Mouse (Mus musculus): ENCODE measurements around the gene Arhgap45. TPM values are rescaled to one million over a fixed set of nuclear protein-coding genes. Genes with fewer than 3 reads are reported as not detected.

The Arhgap45 gene
- total RNA-seq, 2 experiments from 2014 or later = 3.6 to 4.0 TPM

DNA sequence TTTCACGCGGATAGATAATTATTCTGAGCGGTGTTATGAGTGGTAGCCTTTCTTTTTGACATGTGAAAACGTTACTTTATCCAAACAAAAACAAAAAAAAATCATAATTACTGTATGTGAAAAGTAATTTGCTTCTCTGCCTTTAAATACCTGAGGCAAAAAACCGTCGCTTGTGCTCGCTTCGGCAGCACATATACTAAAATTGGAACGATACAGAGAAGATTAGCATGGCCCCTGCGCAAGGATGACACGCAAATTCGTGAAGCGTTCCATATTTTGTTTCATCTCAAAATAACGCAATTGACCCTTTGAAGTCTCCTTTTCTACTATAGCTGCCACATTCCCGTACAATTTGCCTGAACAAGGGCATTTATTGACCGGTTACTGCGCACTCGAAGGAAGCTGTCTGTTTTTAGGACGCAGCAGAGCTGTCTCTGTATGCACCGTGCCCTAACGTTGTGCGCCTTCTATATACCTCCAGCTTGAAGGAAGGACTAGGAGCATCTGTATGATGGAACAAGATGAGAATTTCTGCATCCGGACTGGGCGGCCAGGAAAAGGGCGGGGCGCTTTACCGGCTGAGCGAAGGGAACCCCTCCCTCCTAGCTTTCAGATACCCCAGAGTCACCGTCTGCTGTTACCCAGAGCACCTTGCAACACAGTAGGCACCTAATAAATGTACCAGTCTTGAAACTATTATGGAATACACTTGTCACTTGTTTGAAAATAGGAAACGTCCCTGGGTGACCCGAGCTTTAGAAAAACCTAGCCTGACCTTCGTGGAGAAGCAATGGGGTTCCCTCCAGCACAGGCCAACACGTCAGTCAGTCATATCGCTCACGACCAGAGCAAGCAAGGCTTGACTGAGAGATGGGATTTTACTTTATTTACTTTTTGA is 30.9 kb upstream of the Arhgap45 start:
- intact Hi-C loops (cut with DNase I) = loop anchor here (2.0 to 5.0 kb wide), 4 partner anchors 53 to 153 kb away; partner anchors contain the start of genes Atp5d, Polr2e and Stk11

DNA sequence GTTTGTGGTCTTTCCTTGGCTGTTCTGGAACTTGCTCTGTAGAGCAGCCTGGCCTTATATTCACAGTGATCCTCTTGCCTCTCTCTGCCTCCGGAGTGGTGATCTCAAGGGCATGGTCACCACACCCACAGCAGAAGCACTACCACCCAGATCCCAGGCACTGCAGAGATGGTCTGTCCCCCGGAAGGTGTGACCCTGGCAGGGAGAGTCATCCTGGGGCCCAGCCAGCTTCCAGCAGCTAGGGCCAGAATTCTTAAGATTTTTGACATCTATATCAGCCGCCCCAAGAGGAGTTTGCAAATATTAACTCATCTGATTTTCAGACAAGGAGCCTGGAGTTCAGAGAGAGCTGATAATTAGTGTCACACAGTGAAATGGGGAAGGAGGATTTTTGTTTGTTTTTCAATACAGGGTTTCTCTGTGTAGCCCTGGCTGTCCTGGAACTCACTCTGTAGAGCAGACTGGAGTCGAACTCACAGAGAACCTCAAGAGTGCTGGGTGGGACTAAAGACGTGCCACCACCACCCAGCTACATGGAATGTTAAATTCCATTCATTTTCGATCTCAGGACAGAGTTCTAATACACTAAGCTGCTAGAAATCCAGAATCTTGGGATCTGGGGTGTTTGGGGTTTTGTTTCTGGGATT is 30.1 kb upstream of the Arhgap45 start:
- no peak for DNase-seq (ENCODE audit: low spot score in 2 of 2)
- intact Hi-C loops (cut with DNase I) = loop anchor here (5.0 kb wide), 1 partner anchor 66 kb away; no protein-coding TSS in a partner anchor

More for the DNA sequence above, 30.9 kb upstream of the Arhgap45 start:
- DNase-seq (ENCODE audit: low spot score in 2 of 2) = peak; percentile 71 to 81

DNA sequence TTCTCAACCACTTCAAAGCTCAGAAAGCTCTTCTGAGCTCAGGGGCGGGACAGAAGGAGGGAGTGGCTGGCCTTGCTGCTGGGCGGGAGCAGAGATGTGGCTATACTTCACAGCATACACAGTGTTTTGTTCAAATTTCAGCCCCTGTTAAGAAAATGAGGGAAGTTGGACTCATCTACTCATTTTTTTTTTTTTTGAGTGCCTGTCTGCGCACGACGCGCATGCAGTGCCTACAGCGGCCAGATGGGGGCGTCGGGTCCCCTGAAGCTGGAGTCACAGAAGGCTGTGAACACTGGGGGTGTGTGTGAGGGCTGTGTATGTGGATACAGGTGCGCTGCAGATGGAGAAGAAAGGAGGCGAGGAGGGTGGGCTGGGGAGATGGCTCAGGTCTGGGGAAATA is 29.5 kb upstream of the Arhgap45 start:
- DNase-seq (ENCODE audit: low spot score in 2 of 2) = peak; percentile 75 to 83
- intact Hi-C loops (cut with DNase I) = loop anchor here (5.0 kb wide), 1 partner anchor 65 kb away; no protein-coding TSS in a partner anchor

DNA sequence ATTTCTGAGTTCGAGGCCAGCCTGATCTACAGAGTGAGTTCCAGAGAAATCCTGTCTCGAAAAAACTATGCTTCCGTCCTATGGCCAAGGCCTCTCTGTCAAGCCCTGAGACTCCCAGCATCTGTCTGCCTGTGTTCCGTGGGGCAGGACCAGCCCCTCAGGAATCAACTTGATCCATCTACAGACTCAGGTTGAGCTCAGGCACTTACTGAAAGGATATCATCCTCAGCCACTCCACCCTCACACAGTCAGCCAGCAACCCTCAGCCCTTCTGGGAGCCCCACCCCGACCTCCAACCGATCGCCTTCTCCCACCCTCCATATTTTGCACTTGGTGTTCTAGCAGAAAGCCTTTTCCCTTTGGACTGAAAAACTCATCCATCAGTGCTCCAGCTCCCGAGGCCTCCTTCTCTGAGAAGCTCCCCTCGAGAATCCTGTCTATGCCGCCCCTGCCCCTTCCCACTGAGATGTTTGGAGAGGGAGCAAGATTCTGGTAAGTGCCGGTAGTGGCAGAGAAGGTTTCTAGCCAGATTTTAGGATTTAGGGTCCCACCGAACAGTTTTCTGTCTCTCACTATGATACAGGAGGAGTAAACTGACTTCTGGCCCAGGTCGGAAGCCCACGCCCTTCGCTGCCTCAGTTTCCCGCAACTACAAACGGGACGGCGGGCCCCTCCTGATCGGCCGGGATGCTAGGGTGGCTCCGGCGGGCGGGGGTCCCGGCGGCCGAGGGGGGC is 28.5 kb upstream of the Arhgap45 start:
- intact Hi-C loops (cut with DNase I) = loop anchor here (5.0 kb wide), 1 partner anchor 64 kb away; no protein-coding TSS in a partner anchor
- DNase-seq (ENCODE audit: low spot score in 2 of 2) = no peak

DNA sequence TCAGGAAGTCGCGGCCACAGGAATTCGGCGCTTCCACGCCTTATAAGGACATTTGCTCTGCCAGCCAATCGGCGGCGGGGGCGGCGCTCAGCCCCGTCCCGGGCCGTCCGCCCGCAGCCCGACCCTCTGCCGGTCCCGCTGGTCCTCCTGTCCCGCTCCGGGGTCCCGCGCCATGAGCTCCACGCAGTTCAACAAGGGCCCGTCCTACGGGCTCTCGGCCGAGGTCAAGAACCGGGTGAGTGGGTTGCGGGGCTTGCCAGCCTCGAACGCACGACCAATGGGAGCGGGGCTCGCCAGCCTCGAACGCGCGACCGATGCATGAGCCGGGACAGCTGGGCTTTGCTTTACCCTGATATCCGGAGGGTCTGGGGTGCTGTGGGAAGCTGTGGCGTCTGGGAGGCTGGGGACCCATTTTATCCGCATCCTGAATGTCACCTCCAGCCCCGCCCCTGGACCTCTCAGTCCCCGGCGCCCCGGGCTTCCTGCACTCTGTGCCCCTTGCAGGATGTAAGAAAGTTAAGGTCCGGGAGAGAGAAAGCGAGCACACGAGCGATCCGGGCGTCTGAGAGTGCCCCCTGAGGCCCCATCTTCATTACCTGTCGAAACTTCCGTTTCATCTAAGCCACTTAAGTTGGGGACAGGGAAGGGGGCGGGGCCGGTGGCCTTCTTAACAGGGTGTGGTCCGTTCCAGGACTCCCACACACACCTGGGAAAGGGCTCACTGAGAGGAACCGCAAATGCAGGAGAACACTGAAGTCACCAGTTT is 27.8 kb upstream of the Arhgap45 start, which contains the start of gene Cnn2:
Gene Cnn2, plus strand, starts transcription at position 79 of the 766 bp plus-strand sequence.
- DNase-seq (ENCODE audit: low spot score in 2 of 2) = no peak
- intact Hi-C loops (cut with DNase I) = loop anchor here (5.0 kb wide), 1 partner anchor 64 kb away; no protein-coding TSS in a partner anchor

DNA sequence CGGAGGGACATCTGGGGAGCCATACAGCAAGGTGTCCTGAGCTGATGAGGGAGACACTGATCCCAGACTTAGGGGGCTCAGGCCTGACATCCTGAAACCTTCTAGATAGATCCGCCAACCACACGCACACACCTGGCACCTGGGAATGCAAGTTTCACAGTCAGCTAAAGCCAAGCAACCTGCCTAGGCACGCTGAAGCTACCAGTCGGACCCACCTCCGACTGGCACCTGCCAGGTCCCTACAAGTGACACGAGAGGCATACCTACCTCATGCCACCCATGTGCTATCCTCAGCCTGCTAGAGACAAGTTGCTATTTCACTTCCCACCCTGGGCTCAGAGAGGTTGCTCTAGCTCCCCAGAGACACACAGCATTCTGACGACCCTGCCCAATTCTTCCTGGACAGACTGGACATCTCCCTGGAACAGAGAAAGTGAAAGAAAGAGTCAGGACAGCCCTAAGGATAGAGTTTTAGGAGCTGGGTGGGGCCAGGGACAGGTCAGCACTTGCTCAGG is 27.1 kb upstream of the Arhgap45 start:
- intact Hi-C loops (cut with DNase I) = loop anchor here (5.0 kb wide), 1 partner anchor 63 kb away; no protein-coding TSS in a partner anchor
- no peak for DNase-seq (ENCODE audit: low spot score in 2 of 2)

DNA sequence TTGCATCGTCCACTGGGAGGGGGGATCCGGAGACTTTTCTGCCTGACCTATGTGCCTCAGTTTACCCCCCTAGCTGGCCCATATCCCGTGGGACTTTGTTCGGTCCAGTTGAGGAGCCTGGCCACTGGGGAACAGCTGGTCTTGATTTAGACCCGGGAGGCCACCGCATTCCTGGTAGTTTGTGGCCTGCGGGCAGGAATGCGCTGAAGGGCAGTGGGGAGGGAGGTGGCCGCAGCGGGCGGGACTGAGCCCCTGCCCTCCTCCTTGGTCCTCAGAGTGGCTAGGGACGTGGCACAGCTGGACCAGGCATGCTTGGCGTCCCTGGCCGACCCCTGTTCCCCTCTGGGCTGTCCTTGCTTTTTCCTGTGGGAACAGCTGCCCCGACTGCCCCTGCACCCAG is 26.6 kb upstream of the Arhgap45 start:
- DNase-seq (ENCODE audit: low spot score in 2 of 2) = no peak
- intact Hi-C loops (cut with DNase I) = loop anchor here (5.0 kb wide), 1 partner anchor 62 kb away; no protein-coding TSS in a partner anchor

DNA sequence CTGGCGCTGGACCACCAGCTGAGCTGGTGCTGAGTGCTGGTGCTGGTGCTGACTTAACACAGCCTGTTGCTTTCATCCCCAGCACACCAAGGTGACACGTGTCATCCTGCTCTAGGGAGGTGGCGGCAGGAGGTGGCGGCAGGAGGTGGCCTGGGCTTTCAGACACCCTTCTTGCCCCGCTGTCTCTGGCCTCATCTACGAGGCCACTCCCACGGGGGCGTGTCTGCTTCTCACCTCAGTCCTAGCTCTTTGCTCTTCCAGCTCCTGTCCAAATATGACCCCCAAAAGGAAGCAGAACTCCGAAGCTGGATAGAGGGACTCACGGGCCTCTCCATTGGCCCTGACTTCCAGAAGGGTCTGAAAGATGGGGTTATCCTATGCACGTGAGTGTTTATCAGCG is 25.4 kb upstream of the Arhgap45 start:
- no peak for DNase-seq (ENCODE audit: low spot score in 2 of 2)

DNA sequence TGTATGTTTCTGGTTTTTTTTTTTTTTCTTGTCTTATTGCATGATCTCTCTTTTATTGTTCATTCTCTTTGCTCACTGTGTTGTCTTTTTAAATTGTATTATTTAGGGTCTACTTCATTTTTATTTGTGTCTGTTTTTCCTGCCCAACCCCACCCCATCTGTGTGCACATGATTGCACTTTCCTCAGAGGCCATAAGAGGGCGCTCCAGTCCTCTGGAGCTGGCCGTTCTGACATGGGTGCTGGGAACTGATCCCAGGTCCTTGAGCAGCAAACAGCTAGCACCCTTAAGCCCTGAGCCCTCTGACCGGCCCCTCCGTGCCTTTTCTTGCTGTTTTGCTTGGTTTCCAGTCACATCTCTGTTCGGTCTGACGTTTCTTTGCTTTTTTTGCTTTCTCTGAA is 24.9 kb upstream of the Arhgap45 start:
- intact Hi-C loops (cut with DNase I) = no loop called here
- DNase-seq (ENCODE audit: low spot score in 2 of 2) = no peak

More for the DNA sequence above, 25.4 kb upstream of the Arhgap45 start:
- intact Hi-C loops (cut with DNase I) = no loop called here

DNA sequence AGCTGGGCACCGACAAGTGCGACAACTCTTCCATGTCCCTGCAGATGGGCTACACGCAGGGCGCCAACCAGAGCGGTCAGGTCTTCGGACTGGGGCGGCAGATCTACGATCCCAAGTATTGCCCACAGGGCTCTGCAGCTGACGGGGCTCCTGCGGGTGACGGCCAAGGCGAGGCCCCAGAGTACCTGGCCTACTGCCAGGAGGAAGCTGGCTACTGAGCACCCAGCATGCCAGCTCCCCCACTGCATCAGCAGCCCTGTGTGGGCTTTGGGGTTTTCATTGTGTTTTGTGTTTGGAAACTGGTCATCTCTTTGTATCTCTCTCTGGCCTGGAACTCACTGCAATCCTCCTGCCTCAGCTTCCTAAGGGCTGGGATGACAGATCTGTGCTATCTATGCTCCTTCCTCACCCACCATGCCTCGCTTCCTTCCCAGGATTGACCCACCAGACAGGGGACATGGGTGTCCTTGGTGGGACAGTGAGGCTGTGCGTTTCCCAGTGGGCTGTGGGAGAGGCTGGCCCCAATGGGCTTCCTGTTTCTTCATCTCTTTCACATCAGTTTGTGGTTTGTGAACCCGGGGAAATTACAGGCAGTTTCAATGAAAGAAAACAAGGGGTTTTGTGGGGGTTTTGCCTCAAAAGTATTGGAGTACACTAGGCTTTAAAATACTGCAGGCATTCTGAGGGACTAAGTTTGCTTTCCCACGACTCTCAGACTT is 21.9 kb upstream of the Arhgap45 start:
- intact Hi-C loops (cut with DNase I) = no loop called here
- DNase-seq (ENCODE audit: low spot score in 2 of 2) = no peak

DNA sequence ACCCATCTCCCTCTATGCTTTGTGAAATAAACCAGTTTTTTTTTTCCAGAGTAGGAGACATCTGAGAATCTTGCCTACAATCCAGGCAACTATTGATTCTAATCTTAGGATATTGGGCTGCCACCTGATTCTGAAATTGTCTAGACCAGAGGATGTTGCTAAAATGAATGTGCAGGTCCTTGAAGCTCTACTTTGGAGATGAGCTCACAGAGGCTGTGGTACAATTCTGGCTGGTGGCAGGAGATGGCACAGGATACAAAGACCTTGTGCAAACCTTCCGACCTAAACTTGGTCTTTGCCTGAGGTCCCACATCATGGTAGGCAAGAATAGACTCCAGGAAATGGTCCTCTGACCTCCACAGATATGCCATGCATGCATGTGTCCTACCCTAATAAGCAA is 20.8 kb upstream of the Arhgap45 start:
- intact Hi-C loops (cut with DNase I) = no loop called here
- DNase-seq (ENCODE audit: low spot score in 2 of 2) = no peak

DNA sequence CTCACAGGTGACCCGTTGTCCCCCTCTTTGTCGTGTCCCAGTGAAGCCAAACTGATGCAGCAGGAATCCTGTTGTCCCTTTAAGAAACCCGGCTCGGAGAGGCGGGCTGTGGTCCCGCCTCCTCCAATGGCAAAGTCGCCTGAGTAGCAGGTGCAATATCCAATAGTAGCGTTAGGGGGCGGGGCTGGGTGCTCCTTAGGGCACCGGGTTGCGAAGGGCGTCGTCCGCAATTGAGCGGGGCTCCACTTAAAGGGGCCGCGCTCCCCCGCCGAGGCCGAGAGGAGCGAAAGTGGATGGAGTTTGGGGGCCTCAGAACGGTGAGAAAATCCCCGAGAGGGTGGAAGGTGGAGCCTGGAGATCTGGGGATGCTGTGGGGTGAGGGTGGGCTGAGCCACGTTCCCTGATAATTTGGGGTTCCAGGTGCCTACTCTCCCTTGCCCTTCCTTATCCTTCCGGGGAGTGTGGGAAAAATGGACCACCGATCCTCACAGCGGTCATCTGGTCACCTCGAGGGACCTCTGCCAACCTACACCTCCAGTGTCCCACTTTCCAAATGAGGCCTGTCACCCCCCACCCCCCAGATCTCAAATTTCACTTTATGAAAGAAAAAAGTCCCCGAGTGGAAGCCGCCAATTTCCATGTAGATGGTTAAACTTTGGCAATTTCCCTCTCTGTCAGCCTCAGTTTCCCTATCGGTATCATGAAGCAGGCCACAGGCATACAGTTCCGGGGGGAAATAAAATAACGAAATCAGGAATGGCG is 20.0 kb upstream of the Arhgap45 start, which contains the start of gene Abca7:
Gene Abca7, plus strand, starts transcription at position 223 of the 762 bp plus-strand sequence.
- peak; percentile 93 to 96 for DNase-seq (ENCODE audit: low spot score in 2 of 2)
- intact Hi-C loops (cut with DNase I) = no loop called here

DNA sequence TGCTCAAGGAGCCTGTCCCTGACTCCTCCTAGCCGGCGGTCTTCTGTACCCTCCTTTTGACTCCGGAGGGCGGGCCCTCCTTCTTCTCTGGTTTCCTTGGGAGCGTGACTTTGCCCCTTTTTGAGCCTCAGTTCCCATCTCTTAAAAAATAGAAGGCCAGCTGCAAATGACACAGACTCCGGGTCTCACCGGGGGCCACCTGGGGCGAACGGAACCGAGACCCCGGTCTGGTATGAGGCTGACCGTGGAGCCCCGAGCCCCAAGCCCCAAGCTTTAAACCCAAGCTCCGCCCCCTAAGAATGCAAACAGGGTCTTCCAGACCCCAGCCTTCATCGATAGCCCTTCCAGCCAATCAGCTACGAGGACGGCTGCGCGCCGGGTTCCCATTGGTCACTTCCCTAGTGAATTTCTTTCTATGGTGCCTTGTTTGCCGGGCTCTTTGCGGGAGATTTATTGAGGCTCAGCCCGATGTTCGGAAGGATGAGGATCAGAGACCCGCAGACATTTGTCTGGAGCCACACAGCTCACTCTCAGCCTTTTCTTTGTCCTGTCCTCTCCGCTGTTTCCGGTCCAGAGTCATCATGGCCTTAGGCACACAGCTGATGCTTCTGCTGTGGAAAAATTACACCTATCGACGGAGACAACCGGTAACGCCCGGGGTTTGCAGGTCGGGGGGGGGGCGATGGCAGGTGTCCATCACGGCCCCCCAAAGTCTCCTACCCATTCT is 19.3 kb upstream of the Arhgap45 start:
- peak; percentile 72 to 85 for DNase-seq (ENCODE audit: low spot score in 2 of 2)
- intact Hi-C loops (cut with DNase I) = no loop called here

DNA sequence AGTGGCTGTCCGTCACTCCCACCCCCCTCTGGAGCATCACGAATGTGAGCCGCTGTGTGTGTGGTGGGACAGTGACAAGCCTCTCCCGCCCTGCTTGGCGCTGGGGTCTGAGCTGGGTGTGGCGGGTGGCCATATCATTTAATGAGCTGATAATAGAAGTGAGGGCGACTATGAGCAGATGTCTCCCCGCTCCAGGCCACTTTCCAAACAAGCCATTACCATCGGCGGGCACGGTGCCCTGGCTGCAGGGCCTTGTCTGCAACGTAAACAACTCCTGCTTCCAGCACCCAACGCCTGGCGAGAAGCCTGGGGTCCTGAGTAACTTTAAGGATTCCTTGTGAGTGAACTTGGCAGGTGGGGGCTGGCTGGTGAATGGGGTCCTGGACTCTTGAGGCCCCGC is 18.6 kb upstream of the Arhgap45 start:
- DNase-seq (ENCODE audit: low spot score in 2 of 2) = no peak
- intact Hi-C loops (cut with DNase I) = no loop called here

DNA sequence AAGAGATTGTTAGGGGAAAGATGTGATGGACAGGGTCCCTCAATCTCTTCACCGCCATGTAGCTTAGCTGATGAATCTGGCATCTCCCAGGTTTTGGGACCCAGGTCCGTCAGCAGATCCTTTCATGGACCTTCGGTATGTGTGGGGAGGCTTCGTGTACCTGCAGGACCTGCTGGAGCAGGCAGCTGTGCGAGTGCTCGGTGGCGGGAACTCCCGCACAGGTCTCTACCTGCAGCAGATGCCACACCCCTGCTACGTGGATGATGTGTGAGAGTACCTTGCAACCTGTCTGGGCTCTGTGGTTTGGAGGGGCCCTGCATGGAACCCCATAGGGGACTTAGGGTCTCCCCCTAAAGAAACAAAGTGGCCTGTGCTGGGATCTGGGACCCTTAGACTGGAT is 14.5 kb upstream of the Arhgap45 start:
- DNase-seq (ENCODE audit: low spot score in 2 of 2) = no peak
- intact Hi-C loops (cut with DNase I) = no loop called here

DNA sequence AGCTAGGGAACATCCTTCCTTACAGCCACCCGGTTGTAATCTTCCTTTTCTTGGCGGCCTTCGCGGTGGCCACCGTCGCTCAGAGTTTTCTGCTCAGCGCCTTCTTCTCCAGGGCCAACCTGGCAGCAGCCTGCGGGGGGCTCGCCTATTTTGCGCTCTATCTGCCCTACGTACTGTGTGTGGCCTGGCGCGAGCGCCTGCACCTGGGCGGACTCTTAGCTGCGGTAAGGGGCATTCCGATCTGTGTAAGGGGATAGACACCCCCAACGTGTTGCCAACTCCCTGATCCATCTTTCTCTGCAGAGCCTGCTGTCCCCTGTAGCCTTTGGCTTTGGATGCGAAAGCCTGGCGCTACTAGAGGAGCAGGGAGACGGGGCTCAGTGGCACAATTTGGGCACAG is 13.6 kb upstream of the Arhgap45 start:
- intact Hi-C loops (cut with DNase I) = no loop called here
- no peak for DNase-seq (ENCODE audit: low spot score in 2 of 2)
